Mouse (Mus musculus) splenic B cell, adult 2 months (primary cell): Measurements from ENCODE around the gene Klk1b5.
"Not testable (repeated sequence)": the region's sequence is repeated elsewhere in the genome, so short reads cannot be mapped to it uniquely, and the experiment has no call there.

Source experiments
- DNase-seq: peaks from one replicate; pipeline ENCODE4 v3.0.0-alpha.2; 2011; ENCODE audit warnings: low read depth, low spot score
- H3K27me3 ChIP-seq: 2 replicates; pipeline ENCODE4 v1.6.1; 2012; ENCODE audit warnings: mild to moderate bottlenecking, low read length, moderate library complexity, mixed read lengths; ENCODE audit not compliant: control insufficient read depth, poor library complexity, insufficient read depth, severe bottlenecking
- H3K36me3 ChIP-seq: 2 replicates; pipeline ENCODE4 v1.6.1; 2012; ENCODE audit warnings: mild to moderate bottlenecking, low read length, moderate library complexity, mixed read lengths; ENCODE audit not compliant: control insufficient read depth, poor library complexity, insufficient read depth, severe bottlenecking

Gene Klk1b5

GRCm38 (mm10) chr7:44244080-44244479, 28.3 kb downstream of the Klk1b5 start:
- no peaks in the 10 kb centered on the region for H3K27me3 ChIP-seq
- H3K36me3 ChIP-seq: no peaks in the 10 kb centered on the region; the same call in 1 of the 2 replicates
- DNase-seq: no peak

GRCm38 (mm10) chr7:44246055-44246983, 30.6 kb downstream of the Klk1b5 start, which contains the start of the genes 1700028J19Rik and 2410002F23Rik:
TSS of gene 1700028J19Rik (minus strand) at chr7:44246695.
TSS of gene 2410002F23Rik (plus strand) at chr7:44246722.
- no peaks in the 10 kb centered on the region for H3K27me3 ChIP-seq

GRCm38 (mm10) chr7:44246984-44247470, 31.3 kb downstream of the Klk1b5 start:
- Histone ChIP-seq H3K36me3 (peaks cover 3% of the 10 kb centered on the region), H3K27me3 (no peaks in the 10 kb centered on the region)
- DNase-seq: peak; percentile 67

More at GRCm38 (mm10) chr7:44246055-44246983, 30.6 kb downstream of the Klk1b5 start, which contains the start of the genes 1700028J19Rik and 2410002F23Rik:
- DNase-seq: peak; percentile 92
- H3K36me3 ChIP-seq: peaks cover 3% of the 10 kb centered on the region

GRCm38 (mm10) chr7:44247971-44248370, 32.2 kb downstream of the Klk1b5 start:
- Histone ChIP-seq H3K36me3 (peaks cover 3% of the 10 kb centered on the region), H3K27me3 (no peaks in the 10 kb centered on the region)
- no peak for DNase-seq

GRCm38 (mm10) chr7:44249248-44249647, 33.5 kb downstream of the Klk1b5 start:
- peaks cover 5% of the 10 kb centered on the region for H3K36me3 ChIP-seq
- no peak for DNase-seq
- no peaks in the 10 kb centered on the region for H3K27me3 ChIP-seq

GRCm38 (mm10) chr7:44250732-44251275, 35.1 kb downstream of the Klk1b5 start:
- DNase-seq, H3K27me3 ChIP-seq, H3K36me3 ChIP-seq: not testable (repeated sequence)

GRCm38 (mm10) chr7:44253023-44253616, 37.4 kb downstream of the Klk1b5 start:
- Histone ChIP-seq H3K36me3 (peaks cover 5% of the 10 kb centered on the region), H3K27me3 (no peaks in the 10 kb centered on the region)

GRCm38 (mm10) chr7:44254930-44255329, 39.2 kb downstream of the Klk1b5 start:
- Histone ChIP-seq H3K27me3 (no peaks in the 10 kb centered on the region), H3K36me3 (peaks cover 5% of the 10 kb centered on the region; the same call in 1 of the 2 replicates)
- no peak for DNase-seq

More at GRCm38 (mm10) chr7:44253023-44253616, 37.4 kb downstream of the Klk1b5 start:
- no peak for DNase-seq

- DNase-seq: no peak
- H3K27me3 ChIP-seq: no peaks in the 10 kb centered on the region
- H3K36me3 ChIP-seq: 0 out of 2 replicates have a peak, but pooled peaks cover 1% of the 10 kb centered on the region
These were observed 41.5 kb downstream of the Klk1b5 start, which contains the start of gene Acp4 for GRCm38 (mm10) chr7:44257278-44257677. TSS of gene Acp4 (minus strand) at chr7:44257378.

GRCm38 (mm10) chr7:44260410-44260809, 44.7 kb downstream of the Klk1b5 start:
- no peaks in the 10 kb centered on the region for H3K36me3 ChIP-seq
- DNase-seq: no peak
- no peaks in the 10 kb centered on the region for H3K27me3 ChIP-seq

- no peak for DNase-seq
- H3K27me3 ChIP-seq: no peaks in the 10 kb centered on the region
- H3K36me3 ChIP-seq: no peaks in the 10 kb centered on the region
These were observed 45.4 kb downstream of the Klk1b5 start, which contains the start of gene Gm15517 for GRCm38 (mm10) chr7:44261147-44261546. TSS of gene Gm15517 (plus strand) at chr7:44261447.

GRCm38 (mm10) chr7:44262791-44263643, 47.3 kb downstream of the Klk1b5 start:
- no peaks in the 10 kb centered on the region for H3K27me3 ChIP-seq
- no peaks in the 10 kb centered on the region for H3K36me3 ChIP-seq
- peak; percentile 95 for DNase-seq

- Histone ChIP-seq H3K36me3 (no peaks in the 10 kb centered on the region), H3K27me3 (no peaks in the 10 kb centered on the region)
- no peak for DNase-seq
These were observed 52.4 kb downstream of the Klk1b5 start for GRCm38 (mm10) chr7:44268117-44268516.

- Histone ChIP-seq H3K27me3 (no peaks in the 10 kb centered on the region), H3K36me3 (no peaks in the 10 kb centered on the region)
- no peak for DNase-seq
These were observed 53.7 kb downstream of the Klk1b5 start for GRCm38 (mm10) chr7:44269397-44269796.
